Mouse (Mus musculus) kidney, embryonic 14.5 days (tissue): ENCODE data around the gene Cited1. TPM values are rescaled to one million over a fixed set of nuclear protein-coding genes. Genes with fewer than 3 reads are reported as not detected.

Experiments
- ATAC-seq: fragments of 200-750 bp; cut with Nextera tagmentation; 2 replicates; pipeline ENCODE4 v1.8.0; 2017; ENCODE audit warnings: moderate number of reproducible peaks, mild to moderate bottlenecking, moderate TSS enrichment, moderate library complexity; ENCODE audit not compliant: low FRiP score, low TSS enrichment
- H3K27ac ChIP-seq: fragments of 300-500 bp; sonication (generic); 2 replicates; pipeline ENCODE4 v1.5.1; 2014; ENCODE audit warnings: low read depth, mild to moderate bottlenecking, low read length, moderate library complexity, mixed read lengths
- H3K27me3 ChIP-seq: fragments of 300-500 bp; sonication (generic); 2 replicates; pipeline ENCODE4 v1.6.1; 2014; ENCODE audit warnings: mild to moderate bottlenecking, low read length; ENCODE audit not compliant: control insufficient read depth, insufficient read depth
- H3K36me3 ChIP-seq: fragments of 300-500 bp; sonication (generic); 2 replicates; pipeline ENCODE4 v1.6.1; 2014; ENCODE audit warnings: low read length, mixed read lengths; ENCODE audit not compliant: control insufficient read depth, insufficient read depth
- H3K4me1 ChIP-seq: fragments of 300-500 bp; sonication (generic); 2 replicates; pipeline ENCODE4 v1.6.1; 2014; ENCODE audit warnings: low read length, mixed read lengths; ENCODE audit not compliant: control insufficient read depth, insufficient read depth
- H3K4me2 ChIP-seq: fragments of 300-500 bp; sonication (generic); replicated peaks from 2 replicates; pipeline ENCODE4 v1.6.1; 2014; ENCODE audit warnings: low read depth, mild to moderate bottlenecking, low read length
- H3K4me3 ChIP-seq: fragments of 300-500 bp; sonication (generic); 2 replicates; pipeline ENCODE4 v1.5.1; 2014; ENCODE audit warnings: mild to moderate bottlenecking, low read length
- H3K9ac ChIP-seq: fragments of 300-500 bp; sonication (generic); 2 replicates; pipeline ENCODE4 v1.6.1; 2014; ENCODE audit warnings: low read depth, mild to moderate bottlenecking, low read length, moderate library complexity
- H3K9me3 ChIP-seq: fragments of 300-500 bp; sonication (generic); 2 replicates; pipeline ENCODE4 v1.6.1; 2016; ENCODE audit warnings: low read length; ENCODE audit not compliant: control insufficient read depth
- WGBS: fragments of 180-500 bp; shearing (Covaris S2); extraction: QIAGEN DNeasy Blood & Tissue Kit; methylation state at CpG from one replicate; pipeline ENCODE4 v1.1.7; 2014; 5-methylcytosine and 5-hydroxymethylcytosine counted together
- polyA plus RNA-seq: library from polyadenylated mRNA; unstranded; fragments of >200 nt; fragmentation: Nextera tagmentation; extraction: Ambion mirVana; gene quantifications from 2 replicates; pipeline ENCODE4 v1.2.1, GENCODE M21; 2014

Cited1 gene
- polyA plus RNA-seq, result 167 and 188 TPM in 2 replicates

DNA sequence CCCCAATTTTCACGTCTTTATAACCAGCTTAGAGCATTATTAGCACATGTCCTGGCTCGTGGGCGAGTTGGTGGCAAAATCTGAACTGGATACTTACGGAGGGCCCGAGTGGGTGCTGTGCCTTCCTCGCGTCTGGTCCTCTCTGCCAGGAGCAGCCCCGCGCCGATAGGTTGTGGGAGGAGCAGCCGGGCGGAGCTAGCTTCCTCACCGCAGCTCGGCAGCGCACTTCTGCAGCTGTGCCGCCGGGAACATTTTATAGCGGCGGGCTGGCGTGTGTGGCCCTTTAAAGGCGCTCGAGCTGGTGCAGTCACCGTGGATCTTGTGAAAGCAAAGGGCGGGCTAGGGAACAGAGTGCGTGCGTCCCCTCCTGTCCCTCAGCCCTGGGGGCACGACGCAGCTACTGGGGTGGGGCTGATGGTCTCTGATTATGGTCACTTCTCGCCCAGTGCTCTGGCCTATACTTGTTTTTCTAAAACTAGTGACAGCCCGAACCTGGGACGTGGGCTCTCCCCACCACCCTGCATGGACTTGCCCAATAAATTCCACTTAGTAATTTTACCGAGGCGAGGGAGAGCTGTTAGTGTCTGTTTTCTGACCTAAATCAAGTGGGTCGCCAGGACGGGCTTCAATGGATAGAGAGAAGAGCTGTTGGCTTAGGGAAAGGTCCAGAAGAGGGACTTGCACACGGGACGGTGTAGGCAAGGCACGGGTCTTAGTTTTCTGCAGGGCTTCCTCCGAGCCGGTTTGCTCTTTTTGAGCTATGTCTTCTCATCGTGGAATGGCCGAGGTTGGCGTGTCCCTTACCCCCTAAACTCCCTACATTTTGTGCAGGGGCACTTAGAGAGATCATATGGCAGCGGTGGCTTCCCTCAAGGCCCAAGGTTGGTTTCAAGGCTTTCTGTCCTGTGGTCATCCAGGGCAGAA is at the start of gene Cited1:
Gene Cited1 (minus strand): TSS at position 245 of the 924 bp plus-strand sequence.
- Histone ChIP-seq H3K27me3 (peaks cover 21% of the 10 kb centered on the region), H3K27ac (peak within 1 kb of the TSS; percentile 37; the same call in 1 of the 2 replicates), H3K4me2 (peak within 1 kb of the TSS; percentile 71), H3K9me3 (no peaks in the 10 kb centered on the region), H3K4me3 (peak within 1 kb of the TSS; percentile 48), H3K36me3 (no peaks in the 10 kb centered on the region), H3K9ac (peak within 1 kb of the TSS; percentile 62), H3K4me1 (no peaks in the 10 kb centered on the region)
- ATAC-seq, result peak; percentile 93
- WGBS, result 22% methylated on average over 43 of the region's 44 CpGs

DNA sequence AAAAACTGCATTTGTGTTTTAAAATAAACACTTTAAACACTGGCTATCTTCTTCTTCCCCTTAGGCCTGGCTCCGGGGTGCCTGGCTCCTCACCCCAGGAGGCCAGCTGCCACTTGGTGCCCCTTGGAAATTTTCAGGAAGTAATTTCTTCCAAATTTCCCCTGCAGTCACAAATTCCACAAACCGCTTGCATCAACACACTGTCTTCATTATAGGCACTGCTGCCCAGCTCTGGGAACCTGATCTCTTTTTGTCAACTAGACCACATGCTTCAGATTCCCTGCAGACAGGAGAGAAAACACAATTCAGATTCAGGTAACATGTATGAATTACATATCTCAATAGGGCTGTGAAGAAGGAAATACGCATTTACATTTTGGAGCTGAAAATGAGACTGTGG is 32.9 kb upstream of the Cited1 start:
- H3K27me3 ChIP-seq, result no peaks in the 10 kb centered on the region
- H3K27ac ChIP-seq, result no peak overlapping the region
- no peaks in the 10 kb centered on the region for H3K4me1 ChIP-seq
- H3K9ac ChIP-seq, result no peak overlapping the region
- H3K4me3 ChIP-seq, result no peak overlapping the region
- ATAC-seq, result no peak
- H3K9me3 ChIP-seq, result no peaks in the 10 kb centered on the region
- H3K4me2 ChIP-seq, result no peak overlapping the region
- WGBS, result 69% methylated on average over 3 of the region's 3 CpGs
- H3K36me3 ChIP-seq, result no peaks in the 10 kb centered on the region

DNA sequence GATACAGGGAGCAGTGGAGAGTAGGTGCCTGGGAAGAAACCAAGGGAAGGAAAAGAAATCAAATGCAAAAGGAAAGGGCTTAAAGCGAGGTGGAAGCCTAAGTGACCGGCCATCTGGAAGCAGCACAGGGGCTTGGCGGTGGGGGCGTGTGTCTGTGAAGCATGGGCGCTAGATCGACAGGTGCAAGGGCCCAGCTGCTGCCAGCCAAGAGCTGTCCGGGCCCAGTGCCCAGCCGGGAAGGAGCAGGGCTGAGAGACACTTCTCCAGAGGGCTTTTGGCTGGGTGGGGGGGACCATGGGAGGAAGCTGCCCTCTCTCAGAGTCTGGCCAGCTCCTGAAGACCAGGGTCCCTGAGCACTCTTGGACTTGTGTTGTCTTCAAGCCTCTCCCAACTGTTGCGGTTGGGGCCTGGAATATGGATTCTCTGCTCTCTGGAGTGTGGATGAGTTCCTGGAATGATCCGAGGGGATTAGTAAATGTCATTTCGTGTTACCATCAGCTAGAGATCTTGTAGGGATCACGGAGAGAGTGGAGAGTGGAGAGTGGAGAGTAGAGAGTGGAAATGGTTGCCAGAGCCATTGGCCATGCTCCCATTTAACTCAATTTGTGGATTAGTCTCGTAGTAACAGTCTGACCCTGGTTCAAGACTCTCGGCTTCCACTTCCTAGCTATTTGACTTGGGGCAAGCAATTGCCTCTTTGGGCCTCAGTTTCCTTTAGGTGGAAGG is 10.8 kb upstream of the Cited1 start:
- WGBS, result 79% methylated on average over 14 of the region's 14 CpGs
- no peak for ATAC-seq
- no peak overlapping the region for H3K4me2 ChIP-seq
- no peak overlapping the region for H3K27ac ChIP-seq
- no peaks in the 10 kb centered on the region for H3K4me1 ChIP-seq
- H3K4me3 ChIP-seq, result no peak overlapping the region
- H3K9me3 ChIP-seq, result no peaks in the 10 kb centered on the region
- no peaks in the 10 kb centered on the region for H3K27me3 ChIP-seq
- H3K9ac ChIP-seq, result no peak overlapping the region
- no peaks in the 10 kb centered on the region for H3K36me3 ChIP-seq

DNA sequence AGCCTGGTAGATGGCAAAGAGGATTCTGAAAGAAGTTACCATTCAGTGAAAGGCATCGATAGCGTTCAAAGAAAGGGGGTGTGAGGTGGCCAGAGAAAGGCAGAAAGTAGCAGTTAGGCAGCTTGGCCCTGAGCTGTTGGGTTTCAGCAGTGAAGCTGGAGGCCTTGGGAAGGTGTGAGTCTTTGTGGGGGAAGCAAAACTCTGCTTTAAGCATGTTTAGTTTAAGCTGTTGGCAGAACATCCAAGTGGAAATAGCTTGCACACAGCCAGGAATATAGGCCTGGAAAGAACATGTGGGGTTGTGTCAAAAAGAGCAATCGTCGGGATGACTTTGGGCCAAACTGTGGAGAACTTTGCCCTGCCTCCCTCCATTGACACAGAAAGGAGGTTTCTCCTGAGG is 7.8 kb upstream of the Cited1 start:
- Histone ChIP-seq H3K9me3 (no peaks in the 10 kb centered on the region), H3K27me3 (no peaks in the 10 kb centered on the region), H3K9ac (no peak overlapping the region), H3K4me3 (no peak overlapping the region), H3K36me3 (no peaks in the 10 kb centered on the region), H3K27ac (no peak overlapping the region), H3K4me1 (no peaks in the 10 kb centered on the region), H3K4me2 (no peak overlapping the region)
- WGBS, result 87% methylated on average over 4 of the region's 4 CpGs
- ATAC-seq, result no peak

DNA sequence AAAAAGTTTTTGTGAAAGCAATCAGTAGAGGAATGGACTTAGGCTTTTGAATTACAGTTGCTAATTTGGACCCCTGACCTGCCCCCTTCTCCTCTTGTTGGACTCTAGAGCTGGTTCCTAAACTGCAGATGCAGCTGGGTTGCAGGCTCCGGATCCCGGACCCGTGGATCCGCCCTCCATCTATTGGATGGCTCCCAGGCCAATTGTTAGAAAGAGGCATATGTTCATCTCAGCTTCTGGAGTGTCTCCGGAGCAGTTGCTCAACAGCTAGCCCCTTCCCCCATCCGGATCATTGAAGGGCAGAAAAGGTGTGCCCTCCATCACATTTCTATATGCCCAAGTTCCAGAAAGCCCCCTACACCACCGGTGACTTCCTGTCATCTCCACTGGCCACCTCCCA is 1.9 kb upstream of the Cited1 start:
- Histone ChIP-seq H3K4me2 (peak overlapping the region; percentile 12), H3K27ac (no peak overlapping the region), H3K9ac (no peak overlapping the region), H3K4me3 (no peak overlapping the region; the same call in 1 of the 2 replicates), H3K4me1 (no peaks in the 10 kb centered on the region), H3K36me3 (no peaks in the 10 kb centered on the region), H3K27me3 (peaks cover 21% of the 10 kb centered on the region), H3K9me3 (no peaks in the 10 kb centered on the region)
- no peak for ATAC-seq
- 34% methylated on average over 7 of the region's 7 CpGs for WGBS

DNA sequence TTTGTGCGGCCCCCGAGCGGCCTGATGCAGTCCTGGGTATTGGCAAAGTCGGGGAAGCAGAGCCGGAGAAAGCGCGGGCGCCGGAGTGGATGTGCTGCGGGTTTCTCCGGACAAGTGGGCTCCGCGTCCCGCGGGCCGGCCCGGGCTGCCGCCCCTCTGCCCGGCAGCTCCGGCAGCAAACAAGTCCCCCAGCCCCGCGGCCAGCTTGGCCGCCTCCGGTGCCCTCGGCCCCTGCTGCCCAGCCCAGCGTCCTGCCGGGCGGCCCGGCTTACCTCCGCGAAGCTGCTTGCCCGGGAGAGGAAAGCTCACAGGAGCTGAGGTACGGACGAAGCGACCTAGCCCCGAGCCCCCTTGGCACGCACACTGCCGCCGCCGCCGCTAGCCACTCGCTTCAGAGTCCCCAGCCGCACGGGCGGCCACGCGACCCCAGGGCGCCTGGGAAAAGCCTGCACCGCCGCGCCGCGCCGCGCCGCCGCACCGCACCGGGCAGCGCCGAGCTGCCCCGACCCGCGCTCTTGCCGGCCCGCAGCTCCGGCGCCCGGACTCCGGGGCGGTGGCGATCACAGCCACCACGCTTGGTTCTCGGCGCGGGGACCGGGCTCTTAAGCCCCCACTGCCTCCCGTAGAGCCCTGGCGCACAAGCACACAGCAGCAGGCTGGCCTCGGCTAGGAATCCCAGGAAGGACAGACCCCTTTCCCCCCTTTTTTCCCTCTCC is 602 bp downstream of the Cited1 start:
- H3K9ac ChIP-seq, result peak overlapping the region; percentile 62
- no peaks in the 10 kb centered on the region for H3K36me3 ChIP-seq
- 23% methylated on average over 53 of the region's 80 CpGs for WGBS
- H3K4me2 ChIP-seq, result peak overlapping the region; percentile 71
- ATAC-seq, result peak; percentile 38
- no peaks in the 10 kb centered on the region for H3K9me3 ChIP-seq
- no peaks in the 10 kb centered on the region for H3K4me1 ChIP-seq
- peaks cover 21% of the 10 kb centered on the region for H3K27me3 ChIP-seq
- peak overlapping the region; percentile 48 for H3K4me3 ChIP-seq
- peak overlapping the region; percentile 37; the same call in 1 of the 2 replicates for H3K27ac ChIP-seq

DNA sequence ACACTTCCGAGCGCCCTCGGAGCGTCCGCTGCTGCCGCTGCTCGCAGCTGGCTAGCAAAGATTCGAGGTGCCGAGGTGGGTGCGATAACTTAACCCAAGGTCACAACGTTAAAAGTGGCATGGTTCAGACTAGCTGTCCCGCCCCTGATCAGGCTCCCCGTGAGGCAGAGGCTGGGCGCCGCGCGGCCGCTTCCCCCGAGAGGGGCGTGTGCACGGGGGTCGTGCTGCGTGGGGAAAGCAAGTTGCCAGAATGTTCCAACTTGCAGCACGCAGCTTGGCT is 1.1 kb downstream of the Cited1 start:
- 37% methylated on average over 24 of the region's 24 CpGs for WGBS
- H3K4me3 ChIP-seq, result peak overlapping the region; percentile 48
- peak overlapping the region; percentile 62 for H3K9ac ChIP-seq
- H3K9me3 ChIP-seq, result no peaks in the 10 kb centered on the region
- peaks cover 21% of the 10 kb centered on the region for H3K27me3 ChIP-seq
- no peaks in the 10 kb centered on the region for H3K4me1 ChIP-seq
- H3K4me2 ChIP-seq, result peak overlapping the region; percentile 71
- no peak overlapping the region for H3K27ac ChIP-seq
- ATAC-seq, result no peak
- no peaks in the 10 kb centered on the region for H3K36me3 ChIP-seq

DNA sequence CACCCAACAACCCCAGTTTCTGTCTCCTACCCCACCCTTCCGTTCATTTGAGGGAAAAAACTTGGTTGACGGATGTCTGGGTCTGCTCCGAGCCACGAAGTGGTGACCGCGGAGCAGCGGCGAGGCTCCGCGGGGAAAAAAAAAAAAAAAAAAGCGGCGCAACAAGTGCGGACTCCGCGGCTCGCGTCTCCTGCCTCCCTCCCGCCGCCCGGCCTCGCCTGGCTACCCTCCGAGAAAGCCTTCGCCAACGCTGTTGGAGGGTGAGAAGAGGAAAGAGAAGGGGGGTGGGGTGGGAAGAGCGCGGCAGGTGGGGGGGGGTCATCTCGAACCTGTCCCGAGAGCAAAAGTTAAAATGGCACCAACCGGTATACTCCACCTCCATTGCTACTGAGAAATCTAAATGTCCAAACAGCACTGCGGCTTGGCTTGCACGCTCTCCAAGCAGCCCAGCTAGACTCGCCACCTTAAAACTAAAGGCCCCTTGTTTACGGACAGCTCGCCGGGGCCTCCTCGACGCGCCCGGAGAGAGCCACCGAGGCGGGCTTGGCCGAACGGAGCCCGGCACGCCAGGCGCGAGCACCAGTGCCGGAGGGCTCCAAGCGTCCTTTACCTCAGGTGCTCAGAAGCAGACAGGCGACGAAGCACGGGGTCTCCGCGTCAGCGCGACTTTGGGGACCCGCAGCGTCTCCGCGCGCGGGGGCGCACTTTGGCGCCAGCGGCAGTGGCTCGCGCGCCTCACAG is 1.7 kb downstream of the Cited1 start:
- H3K4me3 ChIP-seq, result peak overlapping the region; percentile 48
- H3K27ac ChIP-seq, result no peak overlapping the region
- peak overlapping the region; percentile 71 for H3K4me2 ChIP-seq
- 24% methylated on average over 57 of the region's 68 CpGs for WGBS
- peaks cover 21% of the 10 kb centered on the region for H3K27me3 ChIP-seq
- no peaks in the 10 kb centered on the region for H3K36me3 ChIP-seq
- peak overlapping the region; percentile 62; the same call in 1 of the 2 replicates for H3K9ac ChIP-seq
- H3K4me1 ChIP-seq, result no peaks in the 10 kb centered on the region
- no peaks in the 10 kb centered on the region for H3K9me3 ChIP-seq
- ATAC-seq, result no peak
